Mouse (Mus musculus) cerebellum, adult 2 months (tissue): ENCODE measurements around the gene Spats2.
"Not testable (repeated sequence)": the region's sequence is repeated elsewhere in the genome, so short reads cannot be mapped to it uniquely, and the experiment has no call there.

Experiments
- CTCF ChIP-seq: fragments of 200-500 bp; IDR thresholded peaks from 2 replicates; pipeline ENCODE4 v1.5.1; 2011; ENCODE audit warnings: low read depth, mild to moderate bottlenecking, control low read depth, low read length, moderate library complexity, borderline replicate concordance; ENCODE audit not compliant: insufficient read depth
- POLR2A ChIP-seq: fragments of 200-500 bp; IDR thresholded peaks from 2 replicates; pipeline ENCODE4 v1.6.1; 2011; ENCODE audit warnings: low read length, control low read depth, borderline replicate concordance; ENCODE audit not compliant: insufficient read depth

- TF ChIP-seq CTCF, POLR2A: not testable (repeated sequence)
These were observed 125.4 kb downstream of the Spats2 start for GRCm38 (mm10) chr15:99251111-99251510.
